Mouse (Mus musculus) embryonic facial prominence, embryonic 11.5 days (tissue): ENCODE measurements at regions not wholly inside any gene's neighbourhood (a gene's known extent, or its start where the extent isn't known, plus 50 kb on each side); places are given as distances from the start of the nearest gene placed in this dataset.
"Not testable (repeated sequence)": the region's sequence is repeated elsewhere in the genome, so short reads cannot be mapped to it uniquely, and the experiment has no call there.

ENCODE experiments used
- ATAC-seq: fragments of 200-750 bp; cut with Nextera tagmentation; replicated peaks from 2 replicates; pipeline ENCODE4 v1.8.0; 2017; ENCODE audit warnings: low read depth; ENCODE audit not compliant: insufficient number of reproducible peaks, low FRiP score, low TSS enrichment
- DNase-seq: peaks from one replicate; pipeline ENCODE4 v3.0.0-alpha.2; 2015; ENCODE audit warnings: low spot score
- H3K27ac ChIP-seq: fragments of 300-500 bp; sonication (generic); replicated peaks from 2 replicates; pipeline ENCODE4 v1.5.1; 2014; ENCODE audit warnings: mild to moderate bottlenecking, low read depth, low read length, control low read depth
- H3K27me3 ChIP-seq: fragments of 300-500 bp; sonication (generic); 2 replicates; pipeline ENCODE4 v1.6.1; 2014; ENCODE audit warnings: mild to moderate bottlenecking, low read length, moderate library complexity, mixed read lengths; ENCODE audit not compliant: control insufficient read depth, insufficient read depth
- H3K36me3 ChIP-seq: fragments of 300-500 bp; sonication (generic); replicated peaks from 2 replicates; pipeline ENCODE4 v1.6.1; 2014; ENCODE audit warnings: low read depth, mild to moderate bottlenecking, low read length, moderate library complexity, mixed read lengths; ENCODE audit not compliant: control insufficient read depth, insufficient read depth
- H3K4me1 ChIP-seq: fragments of 300-500 bp; sonication (generic); 2 replicates; pipeline ENCODE4 v1.6.1; 2014; ENCODE audit warnings: low read length, mixed read lengths; ENCODE audit not compliant: control insufficient read depth, insufficient read depth
- H3K4me2 ChIP-seq: fragments of 300-500 bp; sonication (generic); 2 replicates; pipeline ENCODE4 v1.6.1; 2014; ENCODE audit warnings: low read depth, mild to moderate bottlenecking, control low read depth, low read length, moderate library complexity
- H3K4me3 ChIP-seq: fragments of 300-500 bp; sonication (generic); 2 replicates; pipeline ENCODE4 v1.5.1; 2014; ENCODE audit warnings: low read depth, low read length, control low read depth
- H3K9ac ChIP-seq: fragments of 300-500 bp; sonication (generic); replicated peaks from 2 replicates; pipeline ENCODE4 v1.6.1; 2014; ENCODE audit warnings: mild to moderate bottlenecking, control low read depth, low read length
- H3K9me3 ChIP-seq: fragments of 300-500 bp; sonication (generic); replicated peaks from 2 replicates; pipeline ENCODE4 v1.6.1; 2016; ENCODE audit warnings: mild to moderate bottlenecking, low read length, inconsistent platforms, mixed read lengths; ENCODE audit not compliant: control insufficient read depth
- WGBS: fragments of 180-500 bp; shearing (Covaris S2); extraction: QIAGEN DNeasy Blood & Tissue Kit; methylation state at CpG from one replicate; pipeline ENCODE4 v1.1.7; 2014; 5-methylcytosine and 5-hydroxymethylcytosine counted together

DNA sequence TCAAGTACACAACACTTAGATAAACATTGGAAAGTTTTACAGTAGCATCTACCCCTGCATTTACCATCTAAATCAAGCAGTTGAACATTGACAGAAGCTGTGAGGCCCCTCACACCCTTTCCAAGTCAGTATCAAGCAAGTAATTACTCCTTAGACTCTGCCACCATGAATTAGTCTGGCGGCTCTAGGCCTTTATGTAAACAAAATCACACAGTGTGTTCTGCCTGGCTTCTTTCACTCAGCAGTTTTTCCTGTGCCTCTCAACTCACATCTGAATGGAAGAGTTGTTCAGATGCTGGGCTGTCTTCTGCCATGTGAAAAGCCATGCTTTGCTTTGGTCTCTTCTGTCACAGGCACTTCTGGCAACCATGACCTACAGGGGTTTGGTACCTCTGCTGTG is 64.9 kb upstream of the Fzd7 start:
- Histone ChIP-seq H3K9me3 (no peaks in the 10 kb centered on the region), H3K36me3 (no peaks in the 10 kb centered on the region), H3K27me3 (no peaks in the 10 kb centered on the region), H3K4me3 (no peak overlapping the region), H3K27ac (no peak overlapping the region), H3K4me1 (peaks cover under 1% of the 10 kb centered on the region; the same call in 1 of the 2 replicates), H3K4me2 (no peak overlapping the region), H3K9ac (no peak overlapping the region)
- DNase-seq (no peak), ATAC-seq (no peak)
- WGBS, result 50% methylated on average over 1 of the region's 1 CpGs

DNA sequence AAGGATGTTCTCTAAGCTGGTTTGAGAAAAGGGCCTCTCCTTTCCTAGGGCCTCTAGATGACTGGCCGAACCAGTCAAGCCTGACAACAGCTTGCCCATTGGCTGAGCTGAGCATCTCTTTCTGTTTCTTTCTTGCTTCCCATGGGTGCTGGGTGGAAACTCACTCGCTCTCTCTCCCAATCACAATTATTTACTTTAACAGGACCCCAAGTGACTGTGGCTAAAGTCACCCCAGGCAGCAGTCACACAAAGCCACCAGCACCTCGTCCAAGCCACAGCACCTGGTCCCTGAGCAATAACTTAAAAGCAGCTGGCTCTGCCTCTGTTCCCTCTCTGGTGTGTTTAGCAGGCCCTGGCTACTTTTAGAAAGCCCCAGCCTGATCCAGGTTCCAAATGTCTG is 64.3 kb upstream of the Fzd7 start:
- DNase-seq (no peak), ATAC-seq (no peak)
- Histone ChIP-seq H3K27ac (no peak overlapping the region), H3K4me1 (peaks cover 7% of the 10 kb centered on the region), H3K27me3 (no peaks in the 10 kb centered on the region), H3K4me3 (no peak overlapping the region), H3K9ac (no peak overlapping the region), H3K36me3 (no peaks in the 10 kb centered on the region), H3K4me2 (no peak overlapping the region), H3K9me3 (no peaks in the 10 kb centered on the region)
- 65% methylated on average over 3 of the region's 3 CpGs for WGBS

DNA sequence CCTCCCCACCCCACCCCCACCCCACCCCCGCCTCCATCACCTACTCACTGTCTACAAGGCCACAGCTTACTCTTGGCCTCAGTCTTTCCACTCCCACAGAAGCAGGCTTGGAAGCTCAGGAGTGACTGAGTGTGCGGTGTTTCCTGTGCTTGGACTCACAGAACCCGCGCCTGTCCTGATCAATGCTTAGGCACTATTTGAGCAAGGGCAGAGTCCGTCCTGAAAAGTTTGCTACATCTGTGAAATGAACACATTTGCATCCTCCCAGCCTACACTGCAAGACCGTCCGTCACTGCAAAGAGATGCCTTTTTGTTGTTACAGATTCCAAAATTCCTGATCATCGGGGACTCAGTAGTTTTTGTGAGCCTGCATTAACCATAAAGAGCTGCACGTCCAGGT is 63.5 kb upstream of the Fzd7 start:
- Histone ChIP-seq H3K9ac (no peak overlapping the region), H3K4me1 (peaks cover 10% of the 10 kb centered on the region), H3K4me3 (no peak overlapping the region), H3K27me3 (no peaks in the 10 kb centered on the region), H3K36me3 (no peaks in the 10 kb centered on the region), H3K4me2 (no peak overlapping the region), H3K27ac (no peak overlapping the region), H3K9me3 (no peaks in the 10 kb centered on the region)
- ATAC-seq, result no peak
- 84% methylated on average over 9 of the region's 9 CpGs for WGBS
- DNase-seq, result no peak

DNA sequence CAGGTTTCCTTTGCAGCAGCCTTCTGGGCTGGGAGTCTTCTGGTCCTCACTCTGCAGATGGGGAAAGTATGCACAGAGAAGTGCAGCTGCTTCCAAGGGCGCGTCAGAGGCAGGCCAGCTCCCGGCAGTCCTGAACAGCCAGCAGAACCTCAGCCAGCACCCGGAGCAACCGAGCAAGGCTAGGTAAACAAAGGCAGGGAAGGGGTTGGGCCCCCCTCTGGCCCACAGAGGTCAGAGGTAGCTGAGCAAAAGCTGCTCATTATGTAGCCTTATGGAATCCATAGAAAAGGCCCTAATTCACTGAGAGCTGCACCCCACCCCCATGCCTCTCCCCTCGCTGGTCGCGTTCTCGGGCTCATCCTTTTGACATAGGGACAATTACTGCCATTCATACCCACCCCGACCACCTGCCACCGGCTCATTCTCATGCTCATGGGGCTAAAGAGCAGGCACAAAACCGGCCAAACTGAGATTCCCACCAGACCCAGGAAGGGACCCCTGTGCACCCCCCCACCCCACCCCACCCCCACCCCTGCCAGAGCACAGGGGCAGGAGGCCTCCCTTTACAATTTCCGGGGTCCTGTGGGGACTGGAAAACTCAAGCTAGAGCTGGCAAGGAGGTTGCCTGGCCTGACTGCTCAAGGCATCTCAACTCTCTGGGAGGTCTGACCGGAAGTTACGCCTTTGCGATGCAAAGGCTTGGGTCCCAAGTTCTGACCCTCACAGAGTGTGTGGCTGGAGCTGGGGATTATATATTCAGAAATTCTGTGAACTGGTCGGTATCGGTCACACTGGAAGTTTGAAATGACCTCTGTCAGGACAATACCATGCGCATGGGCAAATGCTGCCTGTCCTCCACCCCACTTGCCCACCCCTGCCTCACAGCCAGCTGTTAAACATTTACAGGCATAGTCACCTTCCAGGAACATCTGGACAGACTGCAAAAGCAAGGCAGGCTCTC is 59.0 kb upstream of the Fzd7 start:
- H3K4me1 ChIP-seq, result peaks cover 11% of the 10 kb centered on the region
- ATAC-seq, result peak; percentile 69
- peak overlapping the region; percentile 20; the same call in 1 of the 2 replicates for H3K27ac ChIP-seq
- DNase-seq, result peak; percentile 35
- WGBS, result 12% methylated on average over 19 of the region's 19 CpGs
- no peaks in the 10 kb centered on the region for H3K27me3 ChIP-seq
- H3K4me2 ChIP-seq, result no peak overlapping the region
- H3K9me3 ChIP-seq, result no peaks in the 10 kb centered on the region
- H3K9ac ChIP-seq, result 0 out of 2 replicates have a peak overlapping the region, but pooled peaks have one; percentile 6
- H3K4me3 ChIP-seq, result no peak overlapping the region
- no peaks in the 10 kb centered on the region for H3K36me3 ChIP-seq

DNA sequence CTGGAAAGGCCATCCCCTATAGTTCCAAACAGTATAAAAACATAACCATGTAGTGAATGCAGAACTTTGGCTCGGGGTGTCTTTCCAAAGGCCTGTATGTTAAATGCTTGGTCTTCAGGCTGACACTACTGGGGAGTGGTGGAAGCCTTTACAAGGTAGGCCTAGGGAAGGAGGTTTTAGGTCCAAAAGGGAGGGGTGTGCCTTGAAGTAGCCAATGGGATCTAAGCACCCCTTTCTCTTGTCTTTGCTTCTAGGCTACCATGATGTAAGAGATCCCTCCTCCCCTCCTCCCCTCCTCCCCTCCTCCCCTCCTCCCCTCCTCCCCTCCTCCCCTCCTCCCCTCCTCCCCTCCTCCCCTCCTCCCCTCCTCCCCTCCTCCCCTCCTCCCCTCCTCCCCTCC is 56.5 kb upstream of the Fzd7 start:
- not testable (repeated sequence) for H3K9ac ChIP-seq, DNase-seq, H3K27me3 ChIP-seq, H3K9me3 ChIP-seq, H3K4me3 ChIP-seq, ATAC-seq, H3K36me3 ChIP-seq, H3K27ac ChIP-seq, H3K4me2 ChIP-seq
- 80% methylated on average over 1 of the region's 1 CpGs for WGBS
- peaks cover 11% of the 10 kb centered on the region for H3K4me1 ChIP-seq

DNA sequence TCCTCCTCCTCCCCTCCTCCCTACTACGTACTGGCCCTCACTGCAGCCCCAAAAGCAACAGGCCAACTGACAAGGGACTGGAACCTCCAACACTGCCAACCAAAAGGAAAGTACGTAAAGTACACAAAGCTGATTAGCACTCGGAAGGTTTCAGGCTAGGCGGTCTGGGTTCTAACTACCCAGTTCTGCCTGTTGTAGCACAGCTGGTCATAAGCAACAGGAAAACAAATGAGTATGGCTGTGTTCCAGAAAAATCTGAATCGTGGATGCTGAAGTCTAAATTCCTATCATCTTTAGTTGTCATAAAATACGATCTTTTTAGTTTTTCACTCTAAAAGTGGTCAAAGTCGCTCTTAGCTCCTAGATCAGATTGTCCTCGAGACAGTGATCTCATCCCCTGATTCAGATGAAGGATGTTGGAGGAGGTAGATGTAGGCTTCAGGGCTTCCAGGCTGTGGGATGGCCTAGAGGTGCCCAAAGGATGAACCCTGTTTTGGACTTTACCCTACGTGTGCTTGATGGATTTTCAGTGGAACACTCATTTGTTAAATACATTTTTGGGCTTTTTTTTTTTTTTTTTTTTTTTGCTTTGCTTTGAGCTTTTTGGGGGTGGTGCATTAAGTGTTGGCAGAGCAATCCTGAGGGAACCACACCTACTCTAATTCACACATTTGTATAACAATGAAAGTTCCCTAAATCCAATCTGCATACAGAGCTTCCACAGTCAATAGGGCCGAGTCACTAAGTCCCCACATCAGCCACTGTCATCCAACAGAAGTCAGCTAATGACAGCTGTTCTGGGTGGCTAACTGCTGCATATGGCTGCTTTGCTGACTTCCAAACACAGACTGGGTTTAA is 55.6 kb upstream of the Fzd7 start:
- Histone ChIP-seq H3K4me3 (no peak overlapping the region), H3K9ac (no peak overlapping the region), H3K36me3 (no peaks in the 10 kb centered on the region), H3K4me1 (peaks cover 11% of the 10 kb centered on the region), H3K4me2 (no peak overlapping the region), H3K9me3 (no peaks in the 10 kb centered on the region), H3K27me3 (no peaks in the 10 kb centered on the region), H3K27ac (no peak overlapping the region)
- DNase-seq (no peak), ATAC-seq (no peak)
- WGBS, result 72% methylated on average over 9 of the region's 10 CpGs

DNA sequence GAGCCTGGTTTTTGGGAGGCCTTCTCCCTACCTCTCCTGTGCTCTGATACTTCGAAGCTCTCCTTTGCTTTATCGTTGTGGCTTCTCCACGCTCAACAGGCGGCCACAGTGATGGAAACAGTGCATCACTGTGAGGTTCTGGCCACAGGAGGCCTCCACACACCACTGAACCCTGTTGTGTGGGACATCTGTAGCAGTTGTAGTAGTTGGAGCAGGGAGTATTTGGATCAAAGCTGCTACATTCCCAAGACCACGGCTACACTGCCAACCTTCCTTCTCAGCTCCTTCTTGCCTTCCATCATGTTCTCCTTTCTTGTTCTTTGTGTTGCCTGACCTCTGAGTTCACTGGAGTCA is 55.0 kb upstream of the Fzd7 start:
- Histone ChIP-seq H3K4me1 (peaks cover 11% of the 10 kb centered on the region), H3K9ac (no peak overlapping the region), H3K4me2 (no peak overlapping the region), H3K4me3 (no peak overlapping the region), H3K36me3 (no peaks in the 10 kb centered on the region), H3K27me3 (no peaks in the 10 kb centered on the region), H3K9me3 (no peaks in the 10 kb centered on the region), H3K27ac (no peak overlapping the region)
- no peak for ATAC-seq
- DNase-seq, result no peak
- 48% methylated on average over 5 of the region's 5 CpGs for WGBS

DNA sequence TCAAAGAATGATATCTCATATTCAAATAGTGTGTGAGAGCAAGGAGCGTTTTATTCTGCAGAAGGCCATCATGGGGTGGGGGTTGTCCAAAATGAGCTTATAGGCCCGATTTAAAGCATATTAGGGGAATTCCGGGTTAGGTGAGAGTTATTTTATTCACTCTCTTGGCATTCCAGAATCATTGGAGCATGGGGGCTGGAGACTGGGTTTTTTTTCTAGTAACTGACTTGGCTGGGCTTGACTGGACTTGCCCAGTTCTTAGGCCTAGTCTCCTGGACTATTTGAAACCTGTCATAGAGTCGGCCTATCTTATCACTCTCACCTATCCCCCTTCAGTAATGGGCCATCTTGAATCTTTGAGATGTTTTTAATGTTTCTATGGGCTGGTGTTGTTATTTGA is 52.9 kb upstream of the Fzd7 start:
- Histone ChIP-seq H3K36me3 (no peaks in the 10 kb centered on the region), H3K27ac (no peak overlapping the region), H3K27me3 (no peaks in the 10 kb centered on the region), H3K4me2 (no peak overlapping the region), H3K9ac (no peak overlapping the region), H3K4me1 (no peaks in the 10 kb centered on the region), H3K9me3 (no peaks in the 10 kb centered on the region), H3K4me3 (no peak overlapping the region)
- 83% methylated on average over 4 of the region's 4 CpGs for WGBS
- DNase-seq, result no peak
- ATAC-seq, result no peak
